Mouse (Mus musculus) limb, embryonic 12.5 days (tissue): ENCODE results near the gene Tmem132c. TPM values are rescaled to one million over a fixed set of nuclear protein-coding genes. Genes with fewer than 3 reads are reported as not detected.

Experiments used
- ATAC-seq: fragments of 200-750 bp; cut with Nextera tagmentation; 2 replicates; pipeline ENCODE4 v1.8.0; 2017; ENCODE audit warnings: low read depth, moderate TSS enrichment; ENCODE audit not compliant: insufficient number of reproducible peaks, insufficient read depth, low FRiP score, low TSS enrichment
- H3K27ac ChIP-seq: fragments of 300-500 bp; sonication (generic); 2 replicates; pipeline ENCODE4 v1.5.1; 2016; ENCODE audit warnings: mild to moderate bottlenecking, moderate library complexity
- H3K27me3 ChIP-seq: fragments of 300-500 bp; sonication (generic); 2 replicates; pipeline ENCODE4 v1.6.1; 2016; ENCODE audit warnings: mild to moderate bottlenecking, moderate library complexity
- H3K36me3 ChIP-seq: fragments of 300-500 bp; sonication (generic); 2 replicates; pipeline ENCODE4 v1.6.1; 2016; ENCODE audit warnings: mild to moderate bottlenecking, moderate library complexity
- H3K4me1 ChIP-seq: fragments of 300-500 bp; sonication (generic); replicated peaks from 2 replicates; pipeline ENCODE4 v1.6.1; 2016
- H3K4me2 ChIP-seq: fragments of 300-500 bp; sonication (generic); 2 replicates; pipeline ENCODE4 v1.6.1; 2016; ENCODE audit warnings: mild to moderate bottlenecking, moderate library complexity
- H3K4me3 ChIP-seq: fragments of 300-500 bp; sonication (generic); replicated peaks from 2 replicates; pipeline ENCODE4 v1.5.1; 2016; ENCODE audit warnings: mild to moderate bottlenecking
- H3K9ac ChIP-seq: fragments of 300-500 bp; sonication (generic); replicated peaks from 2 replicates; pipeline ENCODE4 v1.6.1; 2016; ENCODE audit warnings: mild to moderate bottlenecking, moderate library complexity
- H3K9me3 ChIP-seq: fragments of 300-500 bp; sonication (generic); 2 replicates; pipeline ENCODE4 v1.6.1; 2016; ENCODE audit warnings: mild to moderate bottlenecking, moderate library complexity
- WGBS: fragments of 180-500 bp; shearing (Covaris S2); methylation state at CpG from one replicate; pipeline ENCODE4 v1.1.7; 2016; 5-methylcytosine and 5-hydroxymethylcytosine counted together
- polyA plus RNA-seq: library from polyadenylated mRNA; unstranded; fragments of >200 nt; fragmentation: Nextera tagmentation; extraction: Ambion mirVana; gene quantifications from 2 replicates; pipeline ENCODE4 v1.2.1, GENCODE M21; 2016

The Tmem132c gene
- polyA plus RNA-seq, 1 experiment from 2014 or later = 48.0 TPM

DNA sequence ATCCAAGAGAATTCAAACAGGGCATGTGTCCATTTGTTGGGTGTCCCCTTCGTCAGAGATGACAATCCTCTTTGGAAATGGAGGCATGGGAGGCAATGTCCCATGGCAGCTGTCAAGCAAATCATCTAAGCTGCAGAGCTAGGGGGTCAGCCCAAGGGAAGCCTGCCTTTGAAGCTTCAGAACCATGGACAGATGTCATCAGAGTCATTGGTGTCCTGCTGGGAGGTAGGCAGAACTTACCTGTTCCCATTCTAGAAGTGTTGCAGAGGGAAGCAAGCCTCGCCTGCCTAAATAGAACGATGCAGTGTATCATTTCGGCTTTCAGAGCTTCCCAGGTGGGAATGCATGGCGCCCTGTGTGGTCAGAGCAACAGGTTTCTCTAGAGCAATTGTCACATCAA lies 230.3 kb downstream of the Tmem132c start:
- 47% methylated on average over 5 of the region's 5 CpGs for WGBS
- no peak for ATAC-seq
- Histone ChIP-seq H3K4me1 (peaks cover 35% of the 10 kb centered on the region), H3K4me2 (no peak overlapping the region), H3K27me3 (no peaks in the 10 kb centered on the region), H3K9me3 (no peaks in the 10 kb centered on the region), H3K9ac (no peak overlapping the region), H3K27ac (no peak overlapping the region), H3K4me3 (no peak overlapping the region), H3K36me3 (no peaks in the 10 kb centered on the region)

GRCm38 (mm10) chr5:127473706-127474105 lies 232.1 kb downstream of the Tmem132c start:
- H3K27ac ChIP-seq = no peak overlapping the region
- ATAC-seq = no peak
- H3K9ac ChIP-seq = no peak overlapping the region
- WGBS = 55% methylated on average over 2 of the region's 2 CpGs
- H3K4me1 ChIP-seq = peaks cover 32% of the 10 kb centered on the region
- no peaks in the 10 kb centered on the region for H3K36me3 ChIP-seq
- H3K9me3 ChIP-seq = no peaks in the 10 kb centered on the region
- H3K4me3 ChIP-seq = no peak overlapping the region
- H3K27me3 ChIP-seq = no peaks in the 10 kb centered on the region
- H3K4me2 ChIP-seq = no peak overlapping the region

GRCm38 (mm10) chr5:127474856-127475255 lies 233.2 kb downstream of the Tmem132c start:
- Histone ChIP-seq H3K27me3 (no peaks in the 10 kb centered on the region), H3K4me1 (peaks cover 22% of the 10 kb centered on the region), H3K4me2 (no peak overlapping the region), H3K27ac (no peak overlapping the region), H3K9me3 (no peaks in the 10 kb centered on the region), H3K36me3 (no peaks in the 10 kb centered on the region), H3K4me3 (no peak overlapping the region), H3K9ac (no peak overlapping the region)
- ATAC-seq = no peak
- 87% methylated on average over 6 of the region's 6 CpGs for WGBS

DNA sequence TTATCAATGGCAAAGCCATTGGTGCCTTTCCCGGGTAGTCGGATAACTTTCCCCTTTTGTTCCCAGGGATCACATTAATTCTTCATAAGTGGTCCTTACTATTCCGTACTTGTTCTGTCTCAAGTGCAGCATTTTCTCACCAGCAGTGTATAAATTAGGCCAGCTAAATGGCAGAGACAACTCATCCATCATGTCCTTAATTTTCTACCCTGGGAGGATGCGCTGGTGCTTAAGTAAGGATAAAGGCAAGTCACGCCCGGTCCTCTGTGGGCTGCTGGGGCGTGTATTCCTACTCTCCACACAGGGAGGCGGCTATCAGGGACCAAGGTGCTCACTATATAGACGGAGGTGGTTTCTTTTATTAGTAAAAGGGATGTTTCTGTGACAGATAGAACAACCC lies 236.2 kb downstream of the Tmem132c start:
- Histone ChIP-seq H3K36me3 (0 out of 2 replicates have a peak, but pooled peaks cover 3% of the 10 kb centered on the region), H3K4me2 (no peak overlapping the region), H3K27me3 (no peaks in the 10 kb centered on the region), H3K4me3 (no peak overlapping the region), H3K9me3 (no peaks in the 10 kb centered on the region), H3K9ac (no peak overlapping the region), H3K4me1 (peaks cover 10% of the 10 kb centered on the region), H3K27ac (no peak overlapping the region)
- 36% methylated on average over 9 of the region's 9 CpGs for WGBS
- no peak for ATAC-seq

GRCm38 (mm10) chr5:127478322-127478721 lies 236.7 kb downstream of the Tmem132c start:
- H3K36me3 ChIP-seq = 0 out of 2 replicates have a peak, but pooled peaks cover 3% of the 10 kb centered on the region
- no peaks in the 10 kb centered on the region for H3K27me3 ChIP-seq
- no peak overlapping the region for H3K9ac ChIP-seq
- H3K4me1 ChIP-seq = peaks cover 10% of the 10 kb centered on the region
- H3K4me2 ChIP-seq = no peak overlapping the region
- H3K9me3 ChIP-seq = no peaks in the 10 kb centered on the region
- 21% methylated on average over 11 of the region's 11 CpGs for WGBS
- no peak overlapping the region for H3K27ac ChIP-seq
- ATAC-seq = no peak
- H3K4me3 ChIP-seq = no peak overlapping the region

DNA sequence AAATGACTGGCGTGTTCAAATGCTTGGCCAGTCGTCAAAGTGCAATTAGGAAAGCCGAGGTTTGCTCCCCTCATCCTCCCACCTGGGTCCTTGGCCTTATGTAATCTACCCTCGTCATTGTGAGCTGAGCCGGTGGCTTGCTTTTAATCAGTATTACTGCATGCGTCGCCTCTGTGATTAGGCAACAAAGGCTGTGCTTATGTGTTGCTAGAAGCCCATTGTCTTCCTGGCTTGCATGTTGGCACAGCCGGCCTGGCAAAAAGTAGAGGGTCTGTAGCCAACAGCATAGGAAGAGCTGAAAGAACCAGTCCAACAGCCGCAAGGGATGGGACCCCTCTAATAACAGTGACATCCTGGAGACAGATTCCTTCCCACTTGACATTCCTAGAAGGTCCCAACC lies 239.3 kb downstream of the Tmem132c start:
- H3K9ac ChIP-seq = no peak overlapping the region
- no peak overlapping the region for H3K4me2 ChIP-seq
- H3K27ac ChIP-seq = no peak overlapping the region
- H3K9me3 ChIP-seq = no peaks in the 10 kb centered on the region
- H3K36me3 ChIP-seq = 0 out of 2 replicates have a peak, but pooled peaks cover 3% of the 10 kb centered on the region
- H3K27me3 ChIP-seq = no peaks in the 10 kb centered on the region
- ATAC-seq = no peak
- WGBS = 75% methylated on average over 9 of the region's 9 CpGs
- peaks cover 31% of the 10 kb centered on the region for H3K4me1 ChIP-seq
- no peak overlapping the region for H3K4me3 ChIP-seq

DNA sequence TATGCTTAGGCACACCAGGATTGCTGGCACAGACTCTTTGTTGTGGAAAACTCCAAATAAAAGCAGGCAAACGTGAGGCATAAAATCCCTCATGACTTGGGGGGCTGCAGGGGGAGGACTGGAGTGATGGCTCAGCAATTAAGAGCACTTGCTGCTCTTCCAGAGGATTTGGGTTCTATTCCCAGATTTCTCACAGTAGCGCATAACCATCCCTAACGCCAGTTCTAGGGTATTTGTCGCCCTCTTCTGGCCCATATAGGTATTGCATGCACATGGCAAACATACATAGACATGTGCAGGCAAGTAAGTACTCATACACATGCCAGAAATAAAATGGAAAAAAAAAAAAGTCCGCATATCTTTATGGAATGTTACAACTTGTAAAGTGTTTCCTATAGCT lies 239.8 kb downstream of the Tmem132c start:
- Histone ChIP-seq H3K36me3 (0 out of 2 replicates have a peak, but pooled peaks cover 3% of the 10 kb centered on the region), H3K27ac (no peak overlapping the region), H3K27me3 (no peaks in the 10 kb centered on the region), H3K4me3 (no peak overlapping the region), H3K4me1 (peaks cover 31% of the 10 kb centered on the region), H3K4me2 (no peak overlapping the region), H3K9ac (no peak overlapping the region), H3K9me3 (no peaks in the 10 kb centered on the region)
- WGBS = 37% methylated on average over 5 of the region's 5 CpGs
- ATAC-seq = no peak

DNA sequence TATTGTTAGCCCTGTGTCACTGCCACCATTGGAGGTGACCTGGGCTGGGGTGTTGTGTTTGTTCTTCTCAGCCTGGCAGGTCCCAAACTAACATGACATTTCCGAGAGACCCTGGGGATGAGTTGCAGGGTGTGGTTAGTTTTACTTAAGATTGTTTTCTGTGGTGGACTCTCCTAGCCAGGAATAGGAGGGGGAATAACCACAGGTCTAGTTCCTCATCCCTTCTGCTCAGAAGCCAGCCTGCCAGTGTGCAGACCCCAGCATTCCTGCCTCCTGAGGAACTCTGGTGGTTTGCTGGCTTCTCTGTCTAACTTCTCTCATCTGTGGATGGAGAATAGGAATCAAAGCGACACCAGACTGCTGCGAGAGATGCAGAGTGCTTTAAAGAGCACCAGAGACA lies 240.7 kb downstream of the Tmem132c start:
- no peak overlapping the region for H3K27ac ChIP-seq
- H3K4me3 ChIP-seq = no peak overlapping the region
- H3K36me3 ChIP-seq = peaks cover 12% of the 10 kb centered on the region
- ATAC-seq = no peak
- peaks cover 31% of the 10 kb centered on the region for H3K4me1 ChIP-seq
- H3K9me3 ChIP-seq = peaks cover 6% of the 10 kb centered on the region
- WGBS = 79% methylated on average over 3 of the region's 3 CpGs
- H3K27me3 ChIP-seq = no peaks in the 10 kb centered on the region
- no peak overlapping the region for H3K9ac ChIP-seq
- H3K4me2 ChIP-seq = no peak overlapping the region

DNA sequence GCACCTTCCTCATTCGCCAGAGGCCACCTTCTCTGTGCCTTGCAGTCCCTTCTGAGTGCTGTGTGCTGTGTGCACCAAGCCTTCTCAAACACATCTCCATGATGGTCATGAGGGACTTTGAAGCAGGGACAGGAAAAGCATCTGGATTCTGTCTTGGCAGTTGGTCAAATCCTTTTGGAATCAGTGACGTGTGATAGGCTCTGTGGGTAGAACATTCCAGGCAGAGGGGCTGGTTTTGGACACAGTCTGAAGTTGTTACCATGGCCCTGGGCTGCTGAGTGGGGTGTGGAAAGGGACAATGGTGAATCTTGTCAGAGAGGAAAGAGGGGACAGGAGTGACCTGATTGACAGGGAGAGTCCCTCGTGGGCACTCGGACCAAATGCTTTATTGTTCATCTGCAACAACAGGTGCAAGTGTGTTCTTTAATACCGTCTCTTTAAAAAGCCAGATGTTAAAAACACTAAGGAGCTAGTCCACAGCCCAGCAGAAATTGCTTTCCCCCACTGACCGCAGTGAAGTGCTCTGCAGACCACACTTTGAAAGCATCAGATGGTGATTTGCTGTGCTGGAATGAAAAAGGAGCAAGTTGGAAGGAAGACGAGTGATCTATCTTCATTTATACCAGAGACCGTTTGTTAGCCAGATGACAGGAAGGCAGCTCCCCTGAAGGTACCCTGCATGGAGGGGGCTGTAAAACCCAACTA lies 242.5 kb downstream of the Tmem132c start:
- no peak overlapping the region for H3K9ac ChIP-seq
- no peak; the same call in 1 of the 2 replicates for ATAC-seq
- peaks cover 21% of the 10 kb centered on the region for H3K4me1 ChIP-seq
- H3K27me3 ChIP-seq = no peaks in the 10 kb centered on the region
- peaks cover 20% of the 10 kb centered on the region for H3K36me3 ChIP-seq
- H3K27ac ChIP-seq = peak overlapping the region; percentile 71
- WGBS = 14% methylated on average over 8 of the region's 8 CpGs
- H3K4me3 ChIP-seq = no peak overlapping the region
- peak overlapping the region; percentile 48 for H3K4me2 ChIP-seq
- peaks cover 7% of the 10 kb centered on the region for H3K9me3 ChIP-seq

GRCm38 (mm10) chr5:127484813-127485486 lies 243.3 kb downstream of the Tmem132c start:
- H3K4me3 ChIP-seq = no peak overlapping the region
- peaks cover 7% of the 10 kb centered on the region for H3K9me3 ChIP-seq
- H3K4me1 ChIP-seq = peaks cover 21% of the 10 kb centered on the region
- H3K4me2 ChIP-seq = peak overlapping the region; percentile 48
- peak overlapping the region; percentile 71 for H3K27ac ChIP-seq
- 14% methylated on average over 13 of the region's 13 CpGs for WGBS
- no peaks in the 10 kb centered on the region for H3K27me3 ChIP-seq
- no peak overlapping the region for H3K9ac ChIP-seq
- ATAC-seq = no peak
- H3K36me3 ChIP-seq = peaks cover 20% of the 10 kb centered on the region

GRCm38 (mm10) chr5:127487190-127487589 lies 245.6 kb downstream of the Tmem132c start:
- no peak overlapping the region for H3K4me3 ChIP-seq
- ATAC-seq = no peak
- H3K27ac ChIP-seq = no peak overlapping the region
- 88% methylated on average over 6 of the region's 6 CpGs for WGBS
- H3K27me3 ChIP-seq = no peaks in the 10 kb centered on the region
- H3K9ac ChIP-seq = no peak overlapping the region
- H3K4me1 ChIP-seq = peaks cover 35% of the 10 kb centered on the region
- peaks cover 7% of the 10 kb centered on the region for H3K9me3 ChIP-seq
- no peak overlapping the region for H3K4me2 ChIP-seq
- H3K36me3 ChIP-seq = peaks cover 17% of the 10 kb centered on the region
